Mouse (Mus musculus): ENCODE results near the gene Sec16b.

Sec16b gene

DNA sequence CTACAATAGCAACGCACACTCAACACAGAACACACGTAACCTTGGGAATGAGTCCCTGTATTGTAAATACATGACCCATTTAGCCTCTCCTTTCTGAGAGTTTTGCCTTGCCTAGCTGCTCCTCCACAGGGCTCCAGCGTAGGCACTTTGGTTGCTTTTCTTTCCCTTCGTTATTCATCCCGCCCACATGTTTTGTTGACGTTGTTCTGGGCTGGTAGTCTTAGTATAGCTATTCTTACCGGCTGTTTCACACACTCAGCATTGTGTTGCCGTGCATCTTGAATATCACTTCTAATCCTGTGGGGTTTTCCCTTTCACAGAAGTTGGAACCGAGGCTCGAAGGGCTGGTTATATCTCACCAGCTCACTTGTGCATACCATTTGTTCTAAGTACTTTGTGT, 49.2 kb downstream of the Sec16b start:
- DNase-seq (ENCODE audit: low read depth, low spot score) = no peak

- DNase-seq (ENCODE audit: low read depth, low spot score) = no peak
Measured at GRCm38 (mm10) chr1:157556439-157556838, 49.9 kb downstream of the Sec16b start.

DNA sequence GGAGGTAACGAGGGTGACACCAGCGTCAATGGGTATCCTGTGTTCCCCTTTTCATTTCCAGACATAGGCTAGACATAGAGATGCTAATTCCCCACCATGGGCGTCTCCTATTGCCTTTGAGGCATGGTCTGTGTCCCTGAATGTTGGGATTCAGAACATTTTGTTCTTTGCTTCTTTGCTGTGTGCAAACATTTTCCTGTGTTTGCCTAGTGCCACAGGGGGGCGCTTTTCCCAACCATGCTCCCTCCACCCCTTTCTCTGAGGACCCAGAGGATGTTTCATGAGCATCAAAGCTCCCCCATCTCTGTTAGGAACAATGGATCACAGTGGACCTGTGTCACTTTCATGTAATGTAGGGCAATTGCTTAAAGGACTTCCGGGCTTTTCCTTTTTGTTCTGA, 51.6 kb downstream of the Sec16b start:
- DNase-seq (ENCODE audit: low read depth, low spot score) = peak; percentile 46

DNA sequence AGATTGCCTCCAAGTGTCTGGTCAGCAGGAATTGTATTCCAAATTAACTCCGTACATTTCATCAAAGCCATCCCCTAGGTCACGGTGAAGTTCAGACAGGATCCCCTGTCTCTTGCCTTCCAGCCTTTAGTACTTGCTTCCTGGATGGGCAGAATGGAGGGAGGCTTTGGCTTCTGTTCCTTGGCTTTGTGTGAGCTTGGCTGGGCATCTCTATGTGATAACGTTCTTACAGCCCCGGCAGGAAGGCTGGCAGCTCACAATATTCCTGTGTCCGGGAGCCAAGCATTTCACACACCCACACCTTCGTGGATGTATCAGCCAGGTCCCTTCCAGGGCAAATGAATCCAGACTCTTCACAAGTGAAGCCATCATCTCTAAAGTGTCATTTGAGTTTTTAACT, 53.5 kb downstream of the Sec16b start:
- DNase-seq (ENCODE audit: low read depth, low spot score) = no peak

DNA sequence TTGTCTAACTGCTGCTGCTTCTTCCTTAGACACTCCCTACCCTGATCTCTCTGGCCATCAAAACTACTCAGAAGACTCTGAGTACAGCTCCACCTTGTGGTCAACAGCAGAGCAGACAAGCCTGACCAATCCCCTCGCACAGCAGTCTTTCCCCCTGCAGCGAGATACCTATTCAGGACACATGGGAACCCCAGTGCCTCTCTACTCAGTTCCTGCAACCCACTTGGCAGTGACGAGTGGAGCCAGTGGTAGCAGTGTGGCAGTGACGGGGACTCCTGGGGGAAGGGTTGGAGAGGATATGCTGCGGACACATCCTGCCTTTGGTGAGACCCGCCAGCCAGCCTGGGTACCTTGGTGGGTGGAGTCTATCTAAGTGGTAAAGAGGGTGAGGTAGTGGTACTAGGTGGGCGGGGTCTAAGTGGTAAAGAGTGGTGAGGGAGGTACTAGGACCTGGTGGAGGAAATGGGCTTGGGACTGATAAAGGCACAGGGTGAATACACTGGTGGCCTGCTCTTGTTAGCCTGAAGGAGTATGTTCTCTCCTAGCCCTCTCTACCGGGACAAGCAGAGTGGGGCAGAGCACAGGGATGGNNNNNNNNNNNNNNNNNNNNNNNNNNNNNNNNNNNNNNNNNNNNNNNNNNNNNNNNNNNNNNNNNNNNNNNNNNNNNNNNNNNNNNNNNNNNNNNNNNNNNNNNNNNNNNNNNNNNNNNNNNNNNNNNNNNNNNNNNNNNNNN, 54.3 kb downstream of the Sec16b start:
- DNase-seq (ENCODE audit: low read depth, low spot score) = peak; percentile 93

DNA sequence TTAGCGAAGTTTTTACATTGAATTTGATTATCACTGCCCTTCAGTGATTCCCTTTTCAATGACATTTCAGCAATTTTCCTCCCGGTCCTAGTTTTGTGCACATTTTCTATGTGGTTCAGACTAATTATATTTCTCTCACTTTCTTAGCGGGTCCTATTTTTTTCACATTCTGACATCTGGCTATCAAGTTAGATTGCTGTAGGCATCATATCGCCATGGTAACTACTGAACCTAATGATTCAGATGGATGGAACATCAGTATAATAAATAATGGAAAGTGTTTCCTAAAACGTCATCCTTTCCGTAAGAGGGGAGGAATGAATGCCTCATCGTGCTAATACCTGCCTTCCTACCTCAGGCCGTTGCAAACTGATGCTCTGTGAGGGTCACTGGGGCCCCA, 61.3 kb downstream of the Sec16b start:
- DNase-seq (ENCODE audit: low read depth, low spot score) = no peak

- DNase-seq (ENCODE audit: low read depth, low spot score) = no peak
Measured at GRCm38 (mm10) chr1:157569263-157570090, 62.9 kb downstream of the Sec16b start.

- DNase-seq (ENCODE audit: low read depth, low spot score) = peak; percentile 57
Measured at GRCm38 (mm10) chr1:157575316-157575715, 68.8 kb downstream of the Sec16b start.

DNA sequence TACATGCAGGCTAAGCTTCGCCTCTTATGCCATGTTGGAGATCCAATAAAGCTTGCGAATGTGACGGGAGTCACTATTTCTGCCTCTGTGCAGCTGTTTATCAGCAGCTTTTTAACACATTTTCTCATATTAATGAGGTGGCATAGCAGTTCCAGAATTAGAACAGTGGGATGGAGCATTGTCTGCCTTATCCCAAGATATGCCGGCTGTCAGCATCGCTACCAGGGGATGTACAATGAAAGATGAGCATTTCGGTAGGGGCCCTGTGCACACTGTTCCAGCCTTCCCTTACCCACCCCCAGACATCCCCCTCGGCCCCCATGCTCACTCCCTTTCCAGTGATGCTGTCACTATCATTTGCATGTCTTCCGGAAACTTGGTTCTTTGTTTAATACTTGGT, 71.8 kb downstream of the Sec16b start:
- no peak for DNase-seq (ENCODE audit: low read depth, low spot score)

GRCm38 (mm10) chr1:157586556-157586955, 80.0 kb downstream of the Sec16b start:
- no peak for DNase-seq (ENCODE audit: low read depth, low spot score)

GRCm38 (mm10) chr1:157592039-157592438, 85.5 kb downstream of the Sec16b start:
- no peak for DNase-seq (ENCODE audit: low read depth, low spot score)

DNA sequence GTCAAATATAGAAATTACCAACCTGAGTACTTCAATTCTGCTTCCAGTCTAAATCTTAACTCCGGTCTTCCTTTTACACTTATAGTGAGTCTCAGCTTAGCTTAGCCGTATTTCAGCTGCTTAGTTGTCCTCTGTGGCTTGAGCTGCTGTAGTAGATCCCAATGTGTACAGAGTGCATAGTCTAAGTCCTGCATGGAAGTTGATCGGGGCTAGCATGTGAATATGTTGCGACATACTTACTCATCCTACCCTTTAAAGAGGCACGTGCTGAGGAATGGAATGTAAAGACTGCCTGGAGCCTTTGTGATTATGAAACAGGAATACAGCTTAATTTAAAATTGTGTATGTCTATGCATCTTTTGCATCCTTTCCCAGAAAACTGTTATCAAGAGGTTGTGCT, 88.0 kb downstream of the Sec16b start:
- no peak for DNase-seq (ENCODE audit: low read depth, low spot score)

DNA sequence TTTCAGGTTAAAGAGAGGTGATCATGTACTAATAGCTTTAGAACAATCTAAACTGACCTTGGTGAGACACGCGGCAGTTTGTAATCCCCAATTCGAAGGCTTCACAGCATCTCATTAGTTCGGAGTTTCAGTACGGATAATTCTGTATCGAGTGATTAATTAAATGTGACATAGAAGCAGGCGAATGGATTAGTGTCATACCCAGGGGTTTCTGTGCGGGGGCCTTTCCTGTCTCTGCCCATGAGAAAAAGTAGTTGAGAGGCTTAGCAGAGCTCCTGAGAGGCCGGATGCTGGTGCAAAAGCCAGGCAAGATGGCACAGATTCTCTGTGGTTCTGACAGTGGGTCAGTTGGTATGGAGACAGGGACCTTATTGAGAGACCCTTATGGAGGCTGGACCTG, 88.6 kb downstream of the Sec16b start:
- DNase-seq (ENCODE audit: low read depth, low spot score) = no peak

DNA sequence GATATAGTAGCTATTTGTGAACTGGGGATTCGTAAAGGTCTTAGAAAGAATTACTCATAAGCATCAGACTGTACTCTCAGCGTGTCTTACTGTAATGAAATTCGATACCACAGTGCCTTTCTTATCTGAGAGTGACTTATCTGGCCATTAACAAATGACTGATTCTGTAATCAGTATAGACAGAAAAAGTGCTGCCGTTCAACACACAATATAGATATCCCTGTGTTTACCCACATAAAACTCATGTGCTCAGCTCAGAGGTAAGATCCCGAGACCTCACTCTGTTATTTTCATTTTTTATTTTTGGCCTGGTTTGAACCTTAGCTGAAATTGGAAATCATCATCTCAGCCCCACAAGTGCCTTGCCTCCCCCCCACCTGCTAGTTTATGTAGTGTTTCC, 98.0 kb downstream of the Sec16b start:
- no peak for DNase-seq (ENCODE audit: low read depth, low spot score)
